Mouse (Mus musculus) liver, embryonic 11.5 days (tissue): ENCODE results near the gene Erp29. TPM values are rescaled to one million over a fixed set of nuclear protein-coding genes. Genes with fewer than 3 reads are reported as not detected.

Experiments
- ATAC-seq: fragments of 200-750 bp; cut with Nextera tagmentation; replicated peaks from 2 replicates; pipeline ENCODE4 v1.8.0; 2017; ENCODE audit warnings: moderate number of reproducible peaks, mild to moderate bottlenecking, moderate TSS enrichment, moderate library complexity; ENCODE audit not compliant: low FRiP score
- DNase-seq: peaks from one replicate; pipeline ENCODE4 v3.0.0-alpha.2; 2017; ENCODE audit warnings: low spot score
- H3K27ac ChIP-seq: fragments of 300-500 bp; sonication (generic); 2 replicates; pipeline ENCODE4 v1.5.1; 2014; ENCODE audit warnings: mild to moderate bottlenecking, low read depth, low read length, control low read depth
- H3K27me3 ChIP-seq: fragments of 300-500 bp; sonication (generic); replicated peaks from 2 replicates; pipeline ENCODE4 v1.6.1; 2014; ENCODE audit warnings: low read length, mixed read lengths; ENCODE audit not compliant: control insufficient read depth, insufficient read depth
- H3K36me3 ChIP-seq: fragments of 300-500 bp; sonication (generic); 2 replicates; pipeline ENCODE4 v1.6.1; 2014; ENCODE audit warnings: mild to moderate bottlenecking, low read length, moderate library complexity, mixed read lengths; ENCODE audit not compliant: control insufficient read depth, insufficient read depth
- H3K4me1 ChIP-seq: fragments of 300-500 bp; sonication (generic); replicated peaks from 2 replicates; pipeline ENCODE4 v1.6.1; 2014; ENCODE audit warnings: low read length, mixed read lengths; ENCODE audit not compliant: control insufficient read depth, insufficient read depth
- H3K4me2 ChIP-seq: fragments of 300-500 bp; sonication (generic); 2 replicates; pipeline ENCODE4 v1.6.1; 2014; ENCODE audit warnings: mild to moderate bottlenecking, control low read depth, moderate library complexity
- H3K4me3 ChIP-seq: fragments of 300-500 bp; sonication (generic); 2 replicates; pipeline ENCODE4 v1.5.1; 2014; ENCODE audit warnings: low read depth, low read length, control low read depth
- H3K9ac ChIP-seq: fragments of 300-500 bp; sonication (generic); 2 replicates; pipeline ENCODE4 v1.6.1; 2014; ENCODE audit warnings: low read depth, low read length, control low read depth
- H3K9me3 ChIP-seq: fragments of 300-500 bp; sonication (generic); 2 replicates; pipeline ENCODE4 v1.6.1; 2016; ENCODE audit warnings: low read length, inconsistent platforms, mixed read lengths; ENCODE audit not compliant: control insufficient read depth
- WGBS: fragments of 180-500 bp; shearing (Covaris S2); extraction: QIAGEN DNeasy Blood & Tissue Kit; methylation state at CpG from one replicate; pipeline ENCODE4 v1.1.7; 2014; 5-methylcytosine and 5-hydroxymethylcytosine counted together
- polyA plus RNA-seq: library from polyadenylated mRNA; unstranded; fragments of >200 nt; fragmentation: Nextera tagmentation; extraction: Ambion mirVana; gene quantifications from 2 replicates; pipeline ENCODE4 v1.2.1, GENCODE M21; 2014

Gene Erp29
- polyA plus RNA-seq, 1 experiment from 2014 or later = 175 TPM

- no peaks in the 10 kb centered on the region; the same call in 1 of the 2 replicates for H3K4me1 ChIP-seq
These were observed 59.5 kb downstream of the Erp29 start for GRCm38 (mm10) chr5:121392667-121393380.

GRCm38 (mm10) chr5:121389691-121390090 is 62.6 kb downstream of the Erp29 start:
- no peaks in the 10 kb centered on the region for H3K27me3 ChIP-seq
- H3K27ac ChIP-seq = no peak overlapping the region
- no peak for DNase-seq
- no peaks in the 10 kb centered on the region; the same call in 1 of the 2 replicates for H3K9me3 ChIP-seq
- ATAC-seq = no peak
- H3K4me2 ChIP-seq = no peak overlapping the region
- H3K9ac ChIP-seq = no peak overlapping the region
- H3K4me3 ChIP-seq = no peak overlapping the region
- peaks cover 3% of the 10 kb centered on the region for H3K4me1 ChIP-seq
- no peaks in the 10 kb centered on the region for H3K36me3 ChIP-seq

More at GRCm38 (mm10) chr5:121392667-121393380, 59.5 kb downstream of the Erp29 start:
- no peak overlapping the region for H3K4me3 ChIP-seq
- H3K27me3 ChIP-seq = no peaks in the 10 kb centered on the region
- no peak overlapping the region for H3K4me2 ChIP-seq
- H3K9ac ChIP-seq = no peak overlapping the region
- DNase-seq (no peak), ATAC-seq (no peak)
- H3K9me3 ChIP-seq = no peaks in the 10 kb centered on the region; the same call in 1 of the 2 replicates
- H3K27ac ChIP-seq = no peak overlapping the region
- no peaks in the 10 kb centered on the region for H3K36me3 ChIP-seq
- 52% methylated on average over 16 of the region's 16 CpGs for WGBS

- Histone ChIP-seq H3K27ac (no peak overlapping the region), H3K4me3 (no peak overlapping the region), H3K36me3 (no peaks in the 10 kb centered on the region), H3K9me3 (no peaks in the 10 kb centered on the region), H3K4me2 (no peak overlapping the region), H3K27me3 (no peaks in the 10 kb centered on the region), H3K9ac (no peak overlapping the region), H3K4me1 (peaks cover 8% of the 10 kb centered on the region)
- DNase-seq (no peak), ATAC-seq (no peak)
- WGBS = 74% methylated on average over 7 of the region's 7 CpGs
These were observed 63.2 kb downstream of the Erp29 start for GRCm38 (mm10) chr5:121389106-121389505.

GRCm38 (mm10) chr5:121387126-121387525 is 65.2 kb downstream of the Erp29 start:
- H3K9me3 ChIP-seq = no peaks in the 10 kb centered on the region
- ATAC-seq = no peak
- WGBS = 76% methylated on average over 4 of the region's 4 CpGs
- no peaks in the 10 kb centered on the region for H3K27me3 ChIP-seq
- H3K4me2 ChIP-seq = no peak overlapping the region
- DNase-seq = no peak
- no peak overlapping the region for H3K4me3 ChIP-seq
- peaks cover 8% of the 10 kb centered on the region for H3K4me1 ChIP-seq
- no peak overlapping the region for H3K27ac ChIP-seq
- H3K9ac ChIP-seq = no peak overlapping the region
- H3K36me3 ChIP-seq = no peaks in the 10 kb centered on the region

- H3K27ac ChIP-seq = no peak overlapping the region
- no peaks in the 10 kb centered on the region for H3K9me3 ChIP-seq
- DNase-seq (no peak), ATAC-seq (no peak)
- H3K36me3 ChIP-seq = peaks cover under 1% of the 10 kb centered on the region; the same call in 1 of the 2 replicates
- H3K27me3 ChIP-seq = no peaks in the 10 kb centered on the region
- peaks cover 8% of the 10 kb centered on the region for H3K4me1 ChIP-seq
- peak overlapping the region; percentile 91 for H3K4me2 ChIP-seq
- H3K4me3 ChIP-seq = peak overlapping the region; percentile 68
- 35% methylated on average over 22 of the region's 22 CpGs for WGBS
- H3K9ac ChIP-seq = peak overlapping the region; percentile 40; the same call in 1 of the 2 replicates
These were observed 66.0 kb downstream of the Erp29 start for GRCm38 (mm10) chr5:121386120-121386909.

GRCm38 (mm10) chr5:121385461-121386119 is 66.7 kb downstream of the Erp29 start, which contains the start of gene Trafd1:
Trafd1 (minus strand) TSS chr5:121385632.
- DNase-seq (peak; percentile 92), ATAC-seq (peak; percentile 92)
- under 1% methylated on average over 37 of the region's 45 CpGs for WGBS
- Histone ChIP-seq H3K27ac (peak within 1 kb of the TSS; percentile 79), H3K9ac (peak within 1 kb of the TSS; percentile 72), H3K4me2 (peak within 1 kb of the TSS; percentile 91), H3K36me3 (peaks cover 6% of the 10 kb centered on the region; the same call in 1 of the 2 replicates), H3K4me1 (peaks cover 8% of the 10 kb centered on the region), H3K4me3 (peak within 1 kb of the TSS; percentile 68), H3K27me3 (no peaks in the 10 kb centered on the region), H3K9me3 (no peaks in the 10 kb centered on the region; the same call in 1 of the 2 replicates)

- Histone ChIP-seq H3K27ac (peak overlapping the region; percentile 79), H3K4me1 (peaks cover 8% of the 10 kb centered on the region), H3K4me2 (peak overlapping the region; percentile 91), H3K9me3 (no peaks in the 10 kb centered on the region; the same call in 1 of the 2 replicates), H3K4me3 (peak overlapping the region; percentile 68), H3K27me3 (no peaks in the 10 kb centered on the region), H3K36me3 (peaks cover 6% of the 10 kb centered on the region; the same call in 1 of the 2 replicates), H3K9ac (peak overlapping the region; percentile 72)
- ATAC-seq = peak; percentile 41
- 3% methylated on average over 33 of the region's 47 CpGs for WGBS
- DNase-seq = peak; percentile 75
These were observed 67.4 kb downstream of the Erp29 start for GRCm38 (mm10) chr5:121384757-121385460.
